Mouse (Mus musculus): ENCODE measurements around the gene St6galnac3.

Gene St6galnac3

GRCm38 (mm10) chr3:153689793-153690291 is 35.1 kb downstream of the St6galnac3 start:
- DNase-seq, result peak; percentile 57

- no peak for DNase-seq
These were observed 37.1 kb downstream of the St6galnac3 start for GRCm38 (mm10) chr3:153687896-153688295.

GRCm38 (mm10) chr3:153684909-153685308 is 40.1 kb downstream of the St6galnac3 start:
- DNase-seq, result no peak

- DNase-seq, result no peak
These were observed 42.7 kb downstream of the St6galnac3 start for GRCm38 (mm10) chr3:153682303-153682702.

- DNase-seq, result no peak
These were observed 43.3 kb downstream of the St6galnac3 start for GRCm38 (mm10) chr3:153681720-153682119.

GRCm38 (mm10) chr3:153675832-153676231 is 49.1 kb downstream of the St6galnac3 start:
- no peak for DNase-seq

- DNase-seq, result no peak
These were observed 49.9 kb downstream of the St6galnac3 start for GRCm38 (mm10) chr3:153675073-153675472.

GRCm38 (mm10) chr3:153674359-153674758 is 50.6 kb downstream of the St6galnac3 start:
- DNase-seq, result no peak

GRCm38 (mm10) chr3:153673451-153673850 is 51.5 kb downstream of the St6galnac3 start:
- DNase-seq, result no peak

- DNase-seq, result no peak
These were observed 53.9 kb downstream of the St6galnac3 start for GRCm38 (mm10) chr3:153670953-153671674.

- peak; percentile 68 for DNase-seq
These were observed 55.1 kb downstream of the St6galnac3 start for GRCm38 (mm10) chr3:153669737-153670435.

GRCm38 (mm10) chr3:153669329-153669728 is 55.6 kb downstream of the St6galnac3 start:
- peak; percentile 66 for DNase-seq

- peak; percentile 72 for DNase-seq
These were observed 56.3 kb downstream of the St6galnac3 start for GRCm38 (mm10) chr3:153668447-153669290.

GRCm38 (mm10) chr3:153664696-153665095 is 60.3 kb downstream of the St6galnac3 start:
- DNase-seq, result no peak

- no peak for DNase-seq
These were observed 61.0 kb downstream of the St6galnac3 start for GRCm38 (mm10) chr3:153663841-153664427.

- no peak for DNase-seq
These were observed 62.2 kb downstream of the St6galnac3 start for GRCm38 (mm10) chr3:153662796-153663195.

- no peak for DNase-seq
These were observed 63.0 kb downstream of the St6galnac3 start for GRCm38 (mm10) chr3:153661927-153662326.

GRCm38 (mm10) chr3:153659575-153660168 is 65.3 kb downstream of the St6galnac3 start:
- DNase-seq, result no peak

GRCm38 (mm10) chr3:153658051-153658777 is 66.8 kb downstream of the St6galnac3 start:
- DNase-seq, result peak; percentile 57

- peak; percentile 31 for DNase-seq
These were observed 69.9 kb downstream of the St6galnac3 start for GRCm38 (mm10) chr3:153655071-153655470.

GRCm38 (mm10) chr3:153652850-153653249 is 72.1 kb downstream of the St6galnac3 start:
- DNase-seq, result no peak

- DNase-seq, result no peak
These were observed 76.3 kb downstream of the St6galnac3 start for GRCm38 (mm10) chr3:153648713-153649112.

Data from kidney, adult 11 months (tissue).